Mouse (Mus musculus) small intestine, adult 2 months (tissue): ENCODE measurements around the gene Zfp664. TPM values are rescaled to one million over a fixed set of nuclear protein-coding genes. Genes with fewer than 3 reads are reported as not detected.

Source experiments
- H3K27ac ChIP-seq: fragments of 200-500 bp; 2 replicates; pipeline ENCODE4 v1.5.1; 2012; ENCODE audit warnings: low read depth, low read length, control low read depth, inconsistent platforms; ENCODE audit not compliant: insufficient read depth
- H3K27me3 ChIP-seq: fragments of 200-500 bp; 2 replicates; pipeline ENCODE4 v1.6.1; 2012; ENCODE audit warnings: mild to moderate bottlenecking, moderate library complexity, low read length, inconsistent platforms; ENCODE audit not compliant: control insufficient read depth, insufficient read depth
- H3K36me3 ChIP-seq: fragments of 200-500 bp; 2 replicates; pipeline ENCODE4 v1.6.1; 2012; ENCODE audit warnings: mild to moderate bottlenecking, low read length, control low read depth, inconsistent platforms; ENCODE audit not compliant: control insufficient read depth, insufficient read depth
- H3K4me1 ChIP-seq: fragments of 200-500 bp; 2 replicates; pipeline ENCODE4 v1.6.1; 2012; ENCODE audit warnings: low read length, inconsistent platforms, mixed read lengths; ENCODE audit not compliant: control insufficient read depth, insufficient read depth, insufficient read length
- H3K4me3 ChIP-seq: fragments of 200-500 bp; 2 replicates; pipeline ENCODE4 v1.5.1; 2012; ENCODE audit warnings: low read depth, mild to moderate bottlenecking, control low read depth, inconsistent platforms, low read length, moderate library complexity
- CTCF ChIP-seq: fragments of 200-500 bp; IDR thresholded peaks from 2 replicates; pipeline ENCODE4 v1.5.1; 2012; ENCODE audit warnings: low read depth, mild to moderate bottlenecking, control low read depth, inconsistent platforms, low read length, moderate library complexity, mixed read lengths; ENCODE audit not compliant: insufficient replicate concordance, insufficient read length; ENCODE audit errors: extremely low read depth
- POLR2A ChIP-seq: fragments of 200-500 bp; IDR thresholded peaks from 2 replicates; pipeline ENCODE4 v1.6.1; 2012; ENCODE audit warnings: low read depth, mild to moderate bottlenecking, control low read depth, inconsistent platforms, low read length, moderate library complexity
- WGBS: fragments of 180-500 bp; shearing (Covaris S2); methylation state at CpG from one replicate; pipeline ENCODE4 v1.1.7; 2018; 5-methylcytosine and 5-hydroxymethylcytosine counted together
- polyA plus RNA-seq: library from polyadenylated mRNA; depleted of rRNA; stranded (reverse); fragments of >200 nt; gene quantifications from 2 replicates; pipeline ENCODE4 v1.2.3, GENCODE M21; 2012

Zfp664 gene
- polyA plus RNA-seq, 1 experiment: 11.3 TPM

DNA sequence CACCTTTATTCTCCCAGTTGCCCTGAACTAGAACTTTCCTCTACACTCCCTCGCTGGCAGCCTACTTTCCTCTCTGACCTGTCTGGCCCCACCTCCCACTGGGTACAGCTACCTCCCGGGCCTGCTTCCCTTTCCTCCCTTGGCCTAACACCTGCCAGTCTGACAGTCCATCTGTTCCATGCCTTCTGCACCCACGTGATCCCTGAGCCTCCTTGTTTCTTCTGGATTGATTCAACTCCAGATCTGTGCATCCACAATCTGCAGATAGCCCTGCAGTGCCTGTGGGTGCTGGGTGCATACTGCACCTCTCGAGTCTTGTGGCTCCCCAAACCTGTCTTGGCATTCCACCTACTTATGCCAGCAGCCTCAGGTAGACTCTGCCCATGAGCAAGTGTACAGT lies 25.9 kb upstream of the Zfp664 start:
- Histone ChIP-seq H3K4me3 (no peak overlapping the region), H3K4me1 (no peaks in the 10 kb centered on the region), H3K27me3 (no peaks in the 10 kb centered on the region), H3K27ac (no peak overlapping the region), H3K36me3 (no peaks in the 10 kb centered on the region)
- TF ChIP-seq POLR2A: no peak
- TF ChIP-seq CTCF: no peak
- WGBS: 31% methylated on average over 4 of the region's 4 CpGs

DNA sequence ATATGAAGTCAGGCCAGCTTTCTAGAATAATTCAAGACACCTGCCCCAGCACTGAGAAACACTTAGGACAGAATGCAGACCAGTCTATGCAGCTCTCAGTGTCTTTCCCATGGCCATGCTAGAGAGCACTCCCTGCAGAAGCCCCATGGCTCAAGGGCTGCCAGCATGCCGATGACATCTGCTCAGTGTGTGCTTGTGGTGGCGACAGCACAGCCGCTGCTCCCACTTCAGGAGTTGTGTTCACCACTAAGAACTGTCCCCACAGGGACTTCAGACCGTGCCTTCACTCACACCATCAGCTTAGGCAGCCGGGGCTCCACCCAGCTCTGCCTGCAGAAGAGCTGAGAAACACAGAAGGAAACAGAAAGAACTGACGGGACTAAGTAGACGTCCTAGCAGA lies 22.3 kb upstream of the Zfp664 start:
- TF ChIP-seq CTCF: no peak
- no peak for TF ChIP-seq POLR2A
- Histone ChIP-seq H3K4me3 (no peak overlapping the region), H3K27me3 (no peaks in the 10 kb centered on the region), H3K4me1 (no peaks in the 10 kb centered on the region), H3K27ac (no peak overlapping the region), H3K36me3 (no peaks in the 10 kb centered on the region)
- WGBS: 58% methylated on average over 7 of the region's 7 CpGs

GRCm38 (mm10) chr5:124840669-124841068 lies 21.8 kb upstream of the Zfp664 start:
- no peak overlapping the region for H3K27ac ChIP-seq
- WGBS: 76% methylated on average over 2 of the region's 2 CpGs
- no peak for TF ChIP-seq CTCF

GRCm38 (mm10) chr5:124843386-124843785 lies 19.1 kb upstream of the Zfp664 start:
- Histone ChIP-seq H3K4me3 (no peak overlapping the region), H3K4me1 (no peaks in the 10 kb centered on the region), H3K27me3 (no peaks in the 10 kb centered on the region; the same call in 1 of the 2 replicates), H3K27ac (no peak overlapping the region), H3K36me3 (no peaks in the 10 kb centered on the region)
- 79% methylated on average over 8 of the region's 8 CpGs for WGBS
- no peak for TF ChIP-seq CTCF
- no peak for TF ChIP-seq POLR2A

More at GRCm38 (mm10) chr5:124840669-124841068, 21.8 kb upstream of the Zfp664 start:
- no peak overlapping the region for H3K4me3 ChIP-seq
- H3K36me3 ChIP-seq: no peaks in the 10 kb centered on the region
- H3K4me1 ChIP-seq: no peaks in the 10 kb centered on the region
- no peaks in the 10 kb centered on the region for H3K27me3 ChIP-seq

GRCm38 (mm10) chr5:124844929-124845328 lies 17.6 kb upstream of the Zfp664 start:
- Histone ChIP-seq H3K36me3 (no peaks in the 10 kb centered on the region), H3K4me1 (no peaks in the 10 kb centered on the region), H3K27ac (no peak overlapping the region), H3K4me3 (no peak overlapping the region), H3K27me3 (no peaks in the 10 kb centered on the region; the same call in 1 of the 2 replicates)
- 46% methylated on average over 4 of the region's 4 CpGs for WGBS
- TF ChIP-seq POLR2A (no peak), CTCF (no peak)

DNA sequence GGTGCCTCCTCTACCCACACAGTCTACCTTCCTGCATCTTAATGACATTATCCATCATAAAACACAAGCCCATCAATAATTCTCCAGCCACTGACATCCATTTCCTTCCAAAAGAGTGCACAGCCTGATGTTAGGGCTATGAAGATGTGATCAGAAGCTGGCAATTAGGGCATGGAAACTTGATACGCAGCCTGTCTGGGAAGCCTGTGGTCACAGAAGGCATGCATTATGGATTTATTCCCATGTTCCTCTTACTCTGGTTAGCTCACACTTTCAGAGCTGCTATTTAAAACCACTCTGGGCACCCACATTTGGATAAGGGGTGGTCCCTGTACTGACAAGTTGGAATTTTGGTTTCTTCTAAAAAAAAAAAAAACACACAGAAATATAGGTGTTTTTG lies 15.5 kb upstream of the Zfp664 start:
- no peak overlapping the region for H3K27ac ChIP-seq
- TF ChIP-seq POLR2A (no peak), CTCF (no peak)
- no peaks in the 10 kb centered on the region; the same call in 1 of the 2 replicates for H3K27me3 ChIP-seq
- H3K4me1 ChIP-seq: no peaks in the 10 kb centered on the region
- H3K4me3 ChIP-seq: no peak overlapping the region
- 78% methylated on average over 1 of the region's 1 CpGs for WGBS
- H3K36me3 ChIP-seq: no peaks in the 10 kb centered on the region

- no peak for TF ChIP-seq POLR2A
- TF ChIP-seq CTCF: no peak
- Histone ChIP-seq H3K27ac (no peak overlapping the region), H3K36me3 (no peaks in the 10 kb centered on the region), H3K4me1 (no peaks in the 10 kb centered on the region), H3K27me3 (no peaks in the 10 kb centered on the region; the same call in 1 of the 2 replicates), H3K4me3 (no peak overlapping the region)
- 64% methylated on average over 3 of the region's 3 CpGs for whole genome bisulfite sequencing
These were observed 13.5 kb upstream of the Zfp664 start for GRCm38 (mm10) chr5:124848994-124849393.

GRCm38 (mm10) chr5:124851572-124851971 lies 10.9 kb upstream of the Zfp664 start:
- no peaks in the 10 kb centered on the region for H3K4me1 ChIP-seq
- H3K27ac ChIP-seq: no peak overlapping the region
- no peak overlapping the region for H3K4me3 ChIP-seq
- no peaks in the 10 kb centered on the region for H3K36me3 ChIP-seq
- TF ChIP-seq POLR2A (no peak), CTCF (no peak)
- H3K27me3 ChIP-seq: no peaks in the 10 kb centered on the region
- WGBS: 56% methylated on average over 4 of the region's 4 CpGs
